Mouse (Mus musculus): ENCODE measurements around the gene Epb41l2.

DNA sequence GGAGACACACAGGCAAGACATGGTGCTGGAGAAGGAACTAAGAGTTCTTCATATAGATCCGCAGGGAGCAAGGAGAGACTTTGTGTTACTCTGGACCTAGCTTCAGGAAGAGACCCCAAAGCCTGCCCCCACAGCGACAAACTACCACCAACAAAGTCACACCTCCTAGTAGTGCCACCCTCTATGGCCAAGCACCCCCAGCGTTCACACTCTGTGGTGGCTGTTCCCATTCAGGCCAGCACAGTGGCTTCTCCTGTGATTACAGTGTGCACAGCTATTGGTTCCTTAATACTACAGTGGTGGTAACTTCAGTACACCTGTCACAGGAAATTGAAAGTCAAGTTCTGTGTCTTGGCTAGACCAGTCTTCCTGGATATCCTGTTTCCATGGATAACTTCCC is 80.3 kb downstream of the Epb41l2 start:
- no peak for TF ChIP-seq POLR2A (IDR thresholded peaks at IDR 0.05; ENCODE audit: low read depth, low read length)
- no peak for TF ChIP-seq CTCF (conservative IDR thresholded peaks at IDR 0.05; ENCODE audit: insufficient read depth, insufficient read length, low read depth, low read length)

Data from kidney, adult 2 months (tissue).